Mouse (Mus musculus) cerebellum, adult (tissue): ENCODE measurements around the gene Rgcc.

Experiments used
- ATAC-seq: cut with Nextera tagmentation; 2 replicates; pipeline ENCODE4 v1.9.2; 2017; ENCODE audit warnings: mild to moderate bottlenecking, moderate library complexity, mixed read lengths; ENCODE audit not compliant: insufficient number of reproducible peaks, low FRiP score, low TSS enrichment

The Rgcc gene

GRCm38 (mm10) chr14:79281894-79282553 lies 19.4 kb downstream of the Rgcc start:
- ATAC-seq = no peak

GRCm38 (mm10) chr14:79280456-79280855 lies 21.0 kb downstream of the Rgcc start:
- ATAC-seq = no peak

GRCm38 (mm10) chr14:79279494-79279893 lies 22.0 kb downstream of the Rgcc start:
- no peak for ATAC-seq

- no peak for ATAC-seq
These were observed 22.5 kb downstream of the Rgcc start for GRCm38 (mm10) chr14:79278927-79279326.

GRCm38 (mm10) chr14:79277922-79278321 lies 23.5 kb downstream of the Rgcc start:
- no peak for ATAC-seq

GRCm38 (mm10) chr14:79275870-79276395 lies 25.5 kb downstream of the Rgcc start:
- ATAC-seq = no peak

GRCm38 (mm10) chr14:79275441-79275840 lies 26.0 kb downstream of the Rgcc start:
- ATAC-seq = no peak

GRCm38 (mm10) chr14:79273697-79274477 lies 27.6 kb downstream of the Rgcc start:
- ATAC-seq = no peak

- ATAC-seq = no peak
These were observed 28.5 kb downstream of the Rgcc start for GRCm38 (mm10) chr14:79272991-79273390.

- ATAC-seq = no peak
These were observed 29.2 kb downstream of the Rgcc start for GRCm38 (mm10) chr14:79272188-79272694.

- no peak for ATAC-seq
These were observed 31.9 kb downstream of the Rgcc start for GRCm38 (mm10) chr14:79269551-79269950.

- no peak for ATAC-seq
These were observed 33.6 kb downstream of the Rgcc start for GRCm38 (mm10) chr14:79267878-79268277.

GRCm38 (mm10) chr14:79267382-79267781 lies 34.1 kb downstream of the Rgcc start:
- ATAC-seq = no peak

- ATAC-seq = no peak
These were observed 35.0 kb downstream of the Rgcc start for GRCm38 (mm10) chr14:79266408-79266807.

- no peak for ATAC-seq
These were observed 35.7 kb downstream of the Rgcc start for GRCm38 (mm10) chr14:79265738-79266137.

- ATAC-seq = no peak
These were observed 38.1 kb downstream of the Rgcc start for GRCm38 (mm10) chr14:79263321-79263720.

- ATAC-seq = no peak
These were observed 38.8 kb downstream of the Rgcc start for GRCm38 (mm10) chr14:79262677-79263076.

GRCm38 (mm10) chr14:79259062-79259779 lies 42.2 kb downstream of the Rgcc start:
- ATAC-seq = no peak

GRCm38 (mm10) chr14:79256656-79257055 lies 44.8 kb downstream of the Rgcc start:
- ATAC-seq = no peak

GRCm38 (mm10) chr14:79255786-79256185 lies 45.7 kb downstream of the Rgcc start:
- no peak for ATAC-seq
